Mouse (Mus musculus): ENCODE results near the gene Krt79. TPM values are rescaled to one million over a fixed set of nuclear protein-coding genes. Genes with fewer than 3 reads are reported as not detected.

Gene Krt79
- polyA plus RNA-seq, 1 experiment, result not detected

DNA sequence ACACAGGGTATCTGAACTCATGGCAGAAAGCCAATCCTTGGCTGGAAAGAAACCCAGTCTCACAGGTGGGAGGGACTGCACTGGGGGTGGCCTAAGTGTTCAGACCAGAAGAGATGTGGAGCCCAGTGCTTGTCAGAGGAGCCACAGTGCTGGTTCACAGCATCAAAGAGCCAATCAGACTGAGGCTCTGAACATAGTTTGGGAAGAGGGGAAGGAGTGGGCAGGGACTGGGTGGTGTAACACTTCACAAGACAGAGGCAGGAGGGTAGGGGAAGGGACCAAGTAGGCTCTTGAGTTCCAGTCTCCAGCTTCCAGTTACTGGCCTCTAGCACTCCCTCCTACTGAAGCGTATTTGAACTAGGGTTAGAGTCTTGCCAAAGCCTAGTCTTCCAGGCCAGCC is 5.3 kb upstream of the Krt79 start:
- TF ChIP-seq EP300 (IDR thresholded peaks at IDR 0.05; ENCODE audit: insufficient read depth, low read depth, low read length), result no peak
- TF ChIP-seq CTCF (IDR thresholded peaks at IDR 0.05; ENCODE audit: low read depth, low read length), result no peak
- TF ChIP-seq POLR2A (IDR thresholded peaks at IDR 0.05; ENCODE audit: insufficient read depth, low read length), result no peak
- Histone ChIP-seq H3K4me3 (ENCODE audit: low read depth, low read length) (no peak overlapping the region), H3K4me1 (ENCODE audit: control insufficient read depth, insufficient read depth, low read length) (no peaks in the 10 kb centered on the region), H3K9ac (ENCODE audit: low read depth, poor library complexity, severe bottlenecking) (no peak overlapping the region), H3K9me3 (replicated peaks; ENCODE audit: control insufficient read depth, insufficient read depth, low read length, poor library complexity, severe bottlenecking) (no peaks in the 10 kb centered on the region), H3K27me3 (ENCODE audit: control insufficient read depth, insufficient read depth, low read length, poor library complexity, severe bottlenecking) (no peaks in the 10 kb centered on the region), H3K36me3 (ENCODE audit: control insufficient read depth, insufficient read depth, low read length, poor library complexity, severe bottlenecking) (no peaks in the 10 kb centered on the region), H3K27ac (ENCODE audit: insufficient read depth, low read length) (no peak overlapping the region)

DNA sequence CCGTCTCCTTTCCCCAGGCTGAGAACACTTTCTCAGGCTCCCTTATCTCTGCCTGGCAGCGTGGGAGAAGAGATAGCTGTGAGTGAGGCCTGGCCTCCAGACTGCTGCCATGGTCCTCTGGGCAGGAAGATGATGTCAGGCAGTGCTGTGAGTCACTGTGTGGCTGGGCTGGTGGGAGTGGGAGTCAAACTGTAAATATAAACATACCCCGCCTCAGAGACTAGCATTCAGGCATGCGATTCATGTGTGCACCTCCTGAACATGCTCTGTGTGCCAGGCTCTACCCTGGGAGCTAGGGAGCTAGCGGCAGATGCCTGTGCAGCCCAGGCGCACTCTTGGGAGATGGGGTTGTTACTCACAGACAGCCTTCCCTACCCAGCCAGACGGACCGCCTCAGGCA is 1.8 kb upstream of the Krt79 start:
- Histone ChIP-seq H3K36me3 (ENCODE audit: control insufficient read depth, insufficient read depth, low read length, poor library complexity, severe bottlenecking) (no peaks in the 10 kb centered on the region), H3K4me1 (ENCODE audit: control insufficient read depth, insufficient read depth, low read length) (no peaks in the 10 kb centered on the region), H3K27me3 (ENCODE audit: control insufficient read depth, insufficient read depth, low read length, poor library complexity, severe bottlenecking) (no peaks in the 10 kb centered on the region), H3K9me3 (replicated peaks; ENCODE audit: control insufficient read depth, insufficient read depth, low read length, poor library complexity, severe bottlenecking) (no peaks in the 10 kb centered on the region), H3K27ac (ENCODE audit: insufficient read depth, low read length) (no peak overlapping the region), H3K9ac (ENCODE audit: low read depth, poor library complexity, severe bottlenecking) (no peak overlapping the region), H3K4me3 (ENCODE audit: low read depth, low read length) (no peak overlapping the region)
- TF ChIP-seq POLR2A (IDR thresholded peaks at IDR 0.05; ENCODE audit: insufficient read depth, low read length), result no peak
- TF ChIP-seq EP300 (IDR thresholded peaks at IDR 0.05; ENCODE audit: insufficient read depth, low read depth, low read length), result no peak
- TF ChIP-seq CTCF (IDR thresholded peaks at IDR 0.05; ENCODE audit: low read depth, low read length), result no peak

DNA sequence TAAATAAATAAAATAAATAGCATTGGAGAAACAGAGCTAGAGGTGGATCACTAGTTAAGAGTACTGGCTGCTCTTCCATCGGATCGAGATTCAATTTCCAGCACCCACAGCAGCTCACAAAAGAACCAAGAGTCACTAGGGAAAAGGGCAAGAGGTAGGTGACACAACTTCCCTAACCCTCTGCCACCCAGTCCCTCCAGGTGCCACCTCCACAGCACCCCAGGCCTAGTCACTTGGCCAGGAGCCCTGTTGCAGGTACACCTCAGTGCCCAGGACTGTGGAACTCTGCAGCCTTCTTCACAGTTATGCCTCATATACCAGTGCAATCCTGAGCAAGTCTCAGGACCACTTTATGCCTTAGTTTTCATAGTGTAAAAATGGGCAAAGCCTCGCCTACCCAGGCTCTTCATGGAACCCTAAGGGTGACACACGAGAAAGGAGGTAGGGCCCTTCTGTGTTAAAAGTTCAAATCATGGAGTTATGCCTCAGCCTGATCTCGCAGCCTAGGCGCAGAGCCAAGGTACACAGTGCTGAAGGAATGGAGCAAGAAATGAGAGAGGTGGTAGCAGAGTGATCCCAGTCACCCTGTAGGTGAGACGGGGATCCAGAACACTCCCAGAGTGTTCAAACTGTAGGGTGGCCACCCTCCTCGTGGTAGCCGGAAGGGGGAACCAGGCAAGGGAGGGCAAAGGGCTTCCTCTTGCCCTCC is 1.4 kb downstream of the Krt79 start:
- Histone ChIP-seq H3K9ac (ENCODE audit: low read depth, poor library complexity, severe bottlenecking) (no peak overlapping the region), H3K9me3 (replicated peaks; ENCODE audit: control insufficient read depth, insufficient read depth, low read length, poor library complexity, severe bottlenecking) (no peaks in the 10 kb centered on the region), H3K27me3 (ENCODE audit: control insufficient read depth, insufficient read depth, low read length, poor library complexity, severe bottlenecking) (no peaks in the 10 kb centered on the region), H3K4me1 (ENCODE audit: control insufficient read depth, insufficient read depth, low read length) (no peaks in the 10 kb centered on the region), H3K36me3 (ENCODE audit: control insufficient read depth, insufficient read depth, low read length, poor library complexity, severe bottlenecking) (no peaks in the 10 kb centered on the region), H3K27ac (ENCODE audit: insufficient read depth, low read length) (no peak overlapping the region), H3K4me3 (ENCODE audit: low read depth, low read length) (no peak overlapping the region)
- TF ChIP-seq EP300 (IDR thresholded peaks at IDR 0.05; ENCODE audit: insufficient read depth, low read depth, low read length) (no peak), POLR2A (IDR thresholded peaks at IDR 0.05; ENCODE audit: insufficient read depth, low read length) (no peak), CTCF (IDR thresholded peaks at IDR 0.05; ENCODE audit: low read depth, low read length) (no peak)

DNA sequence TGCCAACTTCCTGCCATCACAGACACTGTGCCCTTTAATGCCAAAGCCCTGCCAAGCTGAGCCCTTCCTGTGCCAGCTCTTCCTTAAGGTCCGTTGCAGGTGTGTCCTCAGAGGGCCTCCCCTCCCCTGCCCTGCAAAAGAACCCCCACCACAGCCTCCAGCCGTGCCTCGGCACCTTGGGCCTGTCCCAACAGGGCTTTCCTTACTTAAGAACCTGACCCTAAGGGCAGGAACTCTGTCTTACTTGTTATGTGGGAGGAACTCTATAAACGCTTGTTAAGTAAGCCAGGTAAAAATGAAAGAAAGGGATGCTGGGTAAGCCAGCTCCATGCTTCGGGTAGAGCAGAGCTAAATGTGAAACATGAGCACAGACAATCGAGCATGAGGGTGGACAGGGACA is 7.1 kb downstream of the Krt79 start:
- H3K27me3 ChIP-seq (ENCODE audit: control insufficient read depth, insufficient read depth, low read length, poor library complexity, severe bottlenecking), result no peaks in the 10 kb centered on the region
- no peaks in the 10 kb centered on the region for H3K4me1 ChIP-seq (ENCODE audit: control insufficient read depth, insufficient read depth, low read length)
- H3K27ac ChIP-seq (ENCODE audit: insufficient read depth, low read length), result no peak overlapping the region
- TF ChIP-seq POLR2A (IDR thresholded peaks at IDR 0.05; ENCODE audit: insufficient read depth, low read length) (no peak), CTCF (IDR thresholded peaks at IDR 0.05; ENCODE audit: low read depth, low read length) (no peak), EP300 (IDR thresholded peaks at IDR 0.05; ENCODE audit: insufficient read depth, low read depth, low read length) (no peak)
- H3K9me3 ChIP-seq (replicated peaks; ENCODE audit: control insufficient read depth, insufficient read depth, low read length, poor library complexity, severe bottlenecking), result no peaks in the 10 kb centered on the region
- no peaks in the 10 kb centered on the region for H3K36me3 ChIP-seq (ENCODE audit: control insufficient read depth, insufficient read depth, low read length, poor library complexity, severe bottlenecking)
- no peak overlapping the region for H3K9ac ChIP-seq (ENCODE audit: low read depth, poor library complexity, severe bottlenecking)
- H3K4me3 ChIP-seq (ENCODE audit: low read depth, low read length), result no peak overlapping the region

DNA sequence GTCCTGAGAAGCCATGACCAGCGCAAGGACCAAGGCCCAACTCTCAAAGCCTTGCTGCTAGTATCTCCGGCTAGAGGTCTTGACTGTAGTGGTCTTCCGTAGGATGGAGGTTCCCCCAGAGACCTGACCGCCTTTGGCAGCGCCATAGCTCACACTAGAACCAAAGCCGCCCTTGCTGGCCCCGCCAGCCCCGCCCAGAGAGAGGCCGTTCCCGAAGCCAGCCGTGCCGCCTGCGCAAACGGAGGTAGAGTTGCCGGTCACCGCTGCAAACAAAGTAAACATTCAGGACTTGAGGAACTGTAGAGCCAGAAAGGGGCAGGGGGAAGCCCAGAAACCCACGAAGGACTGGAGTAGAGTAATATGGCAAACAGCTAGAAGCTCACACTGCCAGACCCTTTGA is 10.5 kb downstream of the Krt79 start:
- Histone ChIP-seq H3K27ac (ENCODE audit: insufficient read depth, low read length) (no peak overlapping the region), H3K4me3 (ENCODE audit: low read depth, low read length) (no peak overlapping the region; the same call in 1 of the 2 replicates), H3K4me1 (ENCODE audit: control insufficient read depth, insufficient read depth, low read length) (no peaks in the 10 kb centered on the region), H3K9ac (ENCODE audit: low read depth, poor library complexity, severe bottlenecking) (no peak overlapping the region), H3K27me3 (ENCODE audit: control insufficient read depth, insufficient read depth, low read length, poor library complexity, severe bottlenecking) (no peaks in the 10 kb centered on the region), H3K36me3 (ENCODE audit: control insufficient read depth, insufficient read depth, low read length, poor library complexity, severe bottlenecking) (no peaks in the 10 kb centered on the region), H3K9me3 (replicated peaks; ENCODE audit: control insufficient read depth, insufficient read depth, low read length, poor library complexity, severe bottlenecking) (no peaks in the 10 kb centered on the region)
- TF ChIP-seq POLR2A (IDR thresholded peaks at IDR 0.05; ENCODE audit: insufficient read depth, low read length), result no peak

DNA sequence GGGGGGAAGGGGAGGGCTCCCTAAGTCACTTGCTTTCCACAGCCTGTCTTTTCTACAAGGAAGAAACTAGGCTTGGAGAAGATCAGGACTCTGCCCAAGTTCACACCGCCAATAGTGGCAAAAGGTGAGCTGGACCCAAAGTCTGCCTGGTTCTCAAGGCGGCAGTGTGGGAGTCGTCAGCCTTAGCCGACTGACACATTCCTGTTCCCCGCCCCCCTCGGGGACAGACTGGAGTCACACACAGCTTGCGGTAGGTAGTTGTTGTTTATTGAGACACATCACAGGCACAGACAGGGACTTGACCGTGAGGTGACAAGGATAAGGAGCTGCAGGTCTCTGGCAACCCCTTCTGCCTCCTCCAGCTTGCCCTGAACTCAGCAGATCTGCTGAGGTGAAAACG is 11.0 kb downstream of the Krt79 start:
- Histone ChIP-seq H3K36me3 (ENCODE audit: control insufficient read depth, insufficient read depth, low read length, poor library complexity, severe bottlenecking) (no peaks in the 10 kb centered on the region), H3K27ac (ENCODE audit: insufficient read depth, low read length) (no peak overlapping the region), H3K4me3 (ENCODE audit: low read depth, low read length) (no peak overlapping the region), H3K4me1 (ENCODE audit: control insufficient read depth, insufficient read depth, low read length) (no peaks in the 10 kb centered on the region), H3K9ac (ENCODE audit: low read depth, poor library complexity, severe bottlenecking) (no peak overlapping the region), H3K27me3 (ENCODE audit: control insufficient read depth, insufficient read depth, low read length, poor library complexity, severe bottlenecking) (no peaks in the 10 kb centered on the region), H3K9me3 (replicated peaks; ENCODE audit: control insufficient read depth, insufficient read depth, low read length, poor library complexity, severe bottlenecking) (no peaks in the 10 kb centered on the region)
- TF ChIP-seq EP300 (IDR thresholded peaks at IDR 0.05; ENCODE audit: insufficient read depth, low read depth, low read length) (no peak), CTCF (IDR thresholded peaks at IDR 0.05; ENCODE audit: low read depth, low read length) (no peak), POLR2A (IDR thresholded peaks at IDR 0.05; ENCODE audit: insufficient read depth, low read length) (no peak)
